Mouse (Mus musculus) cortical plate, adult 2 months (tissue): Measurements from ENCODE around the gene Yaf2.

ENCODE experiments used
- CTCF ChIP-seq: fragments of 200-500 bp; IDR thresholded peaks from 2 replicates; pipeline ENCODE4 v1.5.1; 2011; ENCODE audit warnings: mild to moderate bottlenecking, control low read depth, low read length; ENCODE audit not compliant: insufficient read depth; ENCODE audit errors: extremely low read depth
- POLR2A ChIP-seq: fragments of 200-500 bp; IDR thresholded peaks from 2 replicates; pipeline ENCODE4 v1.6.1; 2011; ENCODE audit warnings: mild to moderate bottlenecking, low read length, control low read depth; ENCODE audit not compliant: insufficient read depth; ENCODE audit errors: extremely low read depth

DNA sequence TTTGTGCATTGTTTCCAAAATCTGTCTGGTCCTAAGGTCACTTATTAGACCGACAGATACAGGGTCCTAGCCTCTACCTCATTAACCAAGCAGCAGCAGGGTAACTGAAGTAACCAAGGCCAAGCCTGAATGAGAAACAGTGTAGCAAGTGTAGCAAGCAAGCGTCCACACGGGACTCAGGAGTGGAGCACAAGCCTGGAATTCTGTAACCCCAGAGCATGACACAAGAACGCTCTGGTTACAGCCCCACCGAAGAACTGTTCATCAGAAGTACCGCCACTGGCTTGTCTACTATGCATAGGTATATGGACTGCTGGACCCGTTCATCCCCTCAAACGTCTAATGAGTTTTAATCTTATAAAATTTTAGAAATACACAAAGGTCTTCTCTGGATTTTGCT is 69.3 kb downstream of the Yaf2 start:
- TF ChIP-seq CTCF (no peak), POLR2A (no peak)
